16 mouse cellular contexts compared by ENCODE assay signal in genomic region chr1:59472368-59473180, GRCm38 (mm10). TPM values are rescaled to one million over a fixed set of nuclear protein-coding genes. Genes with fewer than 3 reads are reported as not detected.
DNase-seq lines count a peak whose midpoint lies in the region; ATAC-seq and TF ChIP-seq lines count a peak whose summit lies in the region.
"Had no signal": no experiment of that assay in that cellular context is flagged by ENCODE, and none has a peak within 500 bp of the region (broad histone marks: within the 10 kb centered on the region; RNA-seq: fewer than 3 reads in every experiment).

No protein-coding gene starts in this region.

- no peak overlapping the region for H3K27ac ChIP-seq in heart, embryonic 11.5 days (ENCODE audit: low read depth, low read length)
- H3K27ac ChIP-seq in limb, embryonic 14.5 days (replicated peaks; ENCODE audit: low read depth, low read length) = no peak overlapping the region
- H3K27ac ChIP-seq: forebrain, embryonic 13.5 days; neural tube, embryonic 13.5 days had no signal

- 10% methylated on average over 9 of the region's 11 CpGs for WGBS in heart, embryonic 11.5 days (ENCODE audit: insufficient replicate concordance)
- WGBS in lung, adult 2 months = 27% methylated on average over 9 of the region's 11 CpGs
- WGBS in limb, embryonic 14.5 days = 10% methylated on average over 10 of the region's 11 CpGs

- no peak for DNase-seq in heart, postnatal 36 days
- no peak for DNase-seq in lung, adult 2 months
- DNase-seq in lung, postnatal 36 days = no peak
- peak; percentile 88 for DNase-seq in ZHBTc4 (ENCODE audit: low read depth, low spot score)
- no peak for DNase-seq in limb, embryonic 14.5 days (ENCODE audit: low spot score)
- DNase-seq in adrenal gland, postnatal 10 days = no peak
- DNase-seq in urinary bladder, postnatal 10 days (ENCODE audit: low spot score) = no peak
- DNase-seq: cerebellum, adult 8-10 months; kidney, adult 9 months; midbrain, embryonic 14.5 days; retina, postnatal 1 day; spleen, adult 18-20 months had no signal

- intact Hi-C loops in heart, postnatal 36 days (cut with DNase I) = no loop called here

- H3K9ac ChIP-seq in heart, embryonic 11.5 days (ENCODE audit: low read depth, low read length) = no peak overlapping the region
- H3K9ac ChIP-seq in limb, embryonic 14.5 days (ENCODE audit: low read depth, low read length, severe bottlenecking) = no peak overlapping the region
- H3K9ac ChIP-seq: forebrain, embryonic 13.5 days; neural tube, embryonic 13.5 days had no signal

- H3K4me2 ChIP-seq in heart, embryonic 11.5 days = 0 out of 2 replicates have a peak overlapping the region, but pooled peaks have one; percentile 6
- 0 out of 2 replicates have a peak overlapping the region, but pooled peaks have one; percentile 5 for H3K4me2 ChIP-seq in limb, embryonic 14.5 days (replicated peaks; ENCODE audit: low read depth, low read length, severe bottlenecking)
- H3K4me2 ChIP-seq: forebrain, embryonic 13.5 days; neural tube, embryonic 13.5 days had no signal

- no peaks in the 10 kb centered on the region for H3K9me3 ChIP-seq in heart, embryonic 11.5 days (replicated peaks; ENCODE audit: control insufficient read depth, low read length)
- H3K9me3 ChIP-seq in limb, embryonic 14.5 days (ENCODE audit: control insufficient read depth, low read length) = no peaks in the 10 kb centered on the region
- H3K9me3 ChIP-seq: forebrain, embryonic 13.5 days; neural tube, embryonic 13.5 days had no signal

- H3K27me3 ChIP-seq in heart, embryonic 11.5 days (ENCODE audit: control insufficient read depth, insufficient read depth, low read length) = peaks cover 32% of the 10 kb centered on the region
- H3K27me3 ChIP-seq in limb, embryonic 14.5 days (ENCODE audit: control insufficient read depth, insufficient read depth, low read length) = no peaks in the 10 kb centered on the region
- H3K27me3 ChIP-seq: neural tube, embryonic 13.5 days had no signal

- ATAC-seq in heart, embryonic 11.5 days (replicated peaks; ENCODE audit: insufficient number of reproducible peaks, low FRiP score, low TSS enrichment) = no peak
- no peak for ATAC-seq in limb, embryonic 14.5 days (ENCODE audit: low FRiP score, low read depth)
- ATAC-seq: forebrain, embryonic 13.5 days had no signal

- no peak for TF ChIP-seq POLR2A in lung, adult 2 months (IDR thresholded peaks at IDR 0.05; ENCODE audit: borderline replicate concordance, extremely low read depth, low read depth, low read length)
- no peak for TF ChIP-seq POLR2A in limb, embryonic 14.5 days (IDR thresholded peaks at IDR 0.05; ENCODE audit: borderline replicate concordance, extremely low read depth, insufficient read depth, insufficient read length)

- TF ChIP-seq CTCF in lung, adult 2 months (IDR thresholded peaks at IDR 0.05; ENCODE audit: insufficient read depth, low read length) = no peak

- no peaks in the 10 kb centered on the region for H3K36me3 ChIP-seq in heart, embryonic 11.5 days (ENCODE audit: control insufficient read depth, insufficient read depth, low read length)
- no peaks in the 10 kb centered on the region for H3K36me3 ChIP-seq in limb, embryonic 14.5 days (ENCODE audit: control insufficient read depth, insufficient read depth, low read length)
- H3K36me3 ChIP-seq: neural tube, embryonic 13.5 days had no signal

- H3K4me1 ChIP-seq in heart, embryonic 11.5 days (ENCODE audit: control insufficient read depth, insufficient read depth, low read length) = peaks cover 6% of the 10 kb centered on the region; the same call in 1 of the 2 replicates
- peaks cover 3% of the 10 kb centered on the region for H3K4me1 ChIP-seq in lung, adult 2 months (ENCODE audit: control insufficient read depth, insufficient read depth, low read length)
- H3K4me1 ChIP-seq in limb, embryonic 14.5 days (ENCODE audit: control insufficient read depth, insufficient read depth, low read length) = peaks cover 24% of the 10 kb centered on the region

- H3K4me3 ChIP-seq in heart, embryonic 11.5 days (ENCODE audit: low read depth, low read length) = no peak overlapping the region
- peak overlapping the region; percentile 25 for H3K4me3 ChIP-seq in lung, adult 2 months (replicated peaks; ENCODE audit: extremely low read depth, low read depth, low read length)
- no peak overlapping the region for H3K4me3 ChIP-seq in limb, embryonic 14.5 days (replicated peaks; ENCODE audit: low read length)
- H3K4me3 ChIP-seq: forebrain, embryonic 13.5 days; neural tube, embryonic 13.5 days had no signal

RNA-seq across cellular contexts. Expression of gene Fzd7, which starts 9.7 kb away (rescaled TPM):
- polyA plus RNA-seq in heart, embryonic 11.5 days (2014; fragmentation: Nextera tagmentation; extraction: Ambion mirVana) = 4.5 and 6.0 TPM in 2 replicates
- 1 to 10 TPM; 6.6 to 7.8 TPM for total RNA-seq in heart, postnatal 36 days (2021)
- 39.4 and 41.0 TPM in 2 replicates for polyA plus RNA-seq in lung, adult 2 months (2012; rRNA removed)
- polyA plus RNA-seq in limb, embryonic 14.5 days (2012; rRNA removed) = 27.5 and 38.0 TPM in 2 replicates
- 14.8 and 14.9 TPM in 2 replicates for polyA plus RNA-seq in limb, embryonic 14.5 days (2014; fragmentation: Nextera tagmentation; extraction: Ambion mirVana)
- 10 to 100 TPM; 12.6 to 18.3 TPM for total RNA-seq in adrenal gland, postnatal 10 days (2021)

RNA-seq across cellular contexts. Expression of gene Gm973, which starts 43.5 kb away (rescaled TPM):
- 0.17 TPM in 1 of 2 replicates, not detected in the other for polyA plus RNA-seq in heart, embryonic 11.5 days (2014; fragmentation: Nextera tagmentation; extraction: Ambion mirVana)
- total RNA-seq in heart, postnatal 36 days (2021) = under 1 TPM in 1 of 2 experiments, not detected in 1; 0.28 TPM
- polyA plus RNA-seq in lung, adult 2 months (2012; rRNA removed) = 1.6 and 2.5 TPM in 2 replicates
- polyA plus RNA-seq in limb, embryonic 14.5 days (2012; rRNA removed) = 2.2 and 2.8 TPM in 2 replicates
- polyA plus RNA-seq in limb, embryonic 14.5 days (2014; fragmentation: Nextera tagmentation; extraction: Ambion mirVana) = 1.8 and 2.1 TPM in 2 replicates
- total RNA-seq in adrenal gland, postnatal 10 days (2021) = 1 to 10 TPM; 5.7 to 9.7 TPM
- polyA plus RNA-seq: liver, embryonic 16.5 days had no signal
